Mouse (Mus musculus): Measurements from ENCODE around the gene Vps4a.

- no peak for TF ChIP-seq CTCF (IDR thresholded peaks at IDR 0.05; ENCODE audit: low read depth)
- no peak for TF ChIP-seq EP300 (optimal IDR thresholded peaks at IDR 0.05)
Measured at GRCm38 (mm10) chr8:107073706-107074105, 42.7 kb downstream of the Vps4a start.
